Mouse (Mus musculus): ENCODE results near the gene Gpc1. TPM values are rescaled to one million over a fixed set of nuclear protein-coding genes. Genes with fewer than 3 reads are reported as not detected.
A peak's percentile ranks its signal among the peaks of the same experiment; 100 is the strongest.

Gpc1 gene
- polyA plus RNA-seq, 1 experiment from 2014 or later: 14.5 TPM

DNA sequence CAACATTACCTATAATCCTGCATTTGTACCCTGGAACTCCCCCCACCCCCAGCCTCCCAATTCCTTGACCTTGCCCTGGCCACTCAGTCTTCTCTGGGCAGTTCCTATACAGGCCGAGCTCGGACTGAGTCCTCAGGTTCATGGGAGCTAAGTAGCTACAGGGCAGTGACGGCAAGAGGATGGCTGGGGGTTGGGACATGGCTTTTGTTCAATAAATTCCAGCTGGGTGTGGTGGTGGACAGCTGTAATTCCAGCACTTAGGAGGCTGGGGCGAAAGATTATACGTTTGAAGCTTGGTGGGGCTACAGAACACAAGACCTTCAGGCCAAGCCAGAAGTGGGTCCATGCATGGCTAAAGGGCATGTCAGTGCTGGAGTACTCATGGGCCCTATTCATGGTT lies 48.7 kb downstream of the Gpc1 start:
- Histone ChIP-seq H3K4me2 (no peak overlapping the region), H3K4me1 (replicated peaks; ENCODE audit: control insufficient read depth, insufficient read depth, low read length) (no peaks in the 10 kb centered on the region), H3K36me3 (ENCODE audit: control insufficient read depth, insufficient read depth, low read length) (no peaks in the 10 kb centered on the region), H3K9me3 (ENCODE audit: control insufficient read depth, low read length) (no peaks in the 10 kb centered on the region), H3K9ac (ENCODE audit: low read depth, low read length) (no peak overlapping the region), H3K27me3 (replicated peaks; ENCODE audit: control insufficient read depth, insufficient read depth, low read length) (no peaks in the 10 kb centered on the region), H3K4me3 (ENCODE audit: low read depth, low read length) (no peak overlapping the region), H3K27ac (ENCODE audit: low read depth, low read length) (no peak overlapping the region)
- ATAC-seq (replicated peaks; ENCODE audit: low FRiP score) (no peak), DNase-seq (ENCODE audit: low spot score) (no peak)
- 76% methylated on average over 5 of the region's 5 CpGs for WGBS

- ATAC-seq (replicated peaks; ENCODE audit: low FRiP score): no peak
- WGBS: 82% methylated on average over 6 of the region's 6 CpGs
These were observed 50.5 kb downstream of the Gpc1 start for GRCm38 (mm10) chr1:92881982-92882381.

DNA sequence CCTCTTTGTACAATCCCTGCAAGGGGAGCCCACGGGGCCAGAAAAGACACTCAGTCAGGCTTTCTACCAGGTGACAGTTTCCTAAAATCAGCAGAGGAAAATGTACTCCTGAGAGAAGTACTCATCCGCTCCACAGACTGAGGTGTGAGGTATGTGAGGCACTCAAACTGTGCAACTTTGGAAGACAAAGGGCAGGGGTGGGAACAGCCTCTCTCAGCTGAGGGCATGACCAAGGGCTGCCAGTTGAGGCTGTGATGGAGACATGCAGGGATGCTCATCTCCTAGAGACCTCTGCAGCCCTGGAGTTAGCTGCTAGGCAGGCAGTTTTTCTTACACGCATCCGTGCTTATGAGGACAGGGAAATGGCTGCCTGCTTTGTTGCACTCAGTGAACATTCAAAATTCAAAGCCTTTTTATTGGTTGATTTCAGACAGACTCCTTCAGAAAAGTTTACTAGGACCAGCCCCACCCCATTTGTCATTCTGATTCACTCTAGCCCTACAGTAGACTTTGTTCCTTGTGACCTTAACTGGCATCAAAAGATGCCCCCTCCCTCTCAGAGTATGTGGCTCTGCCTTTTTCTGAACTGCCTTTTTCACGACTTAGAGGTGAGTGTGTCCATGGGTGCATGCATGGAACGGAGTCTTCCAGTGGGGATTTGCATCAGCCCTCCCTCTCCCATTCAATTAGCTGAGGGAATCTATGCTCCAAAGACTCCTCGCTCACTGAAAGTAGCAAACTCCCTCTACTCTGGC lies 57.6 kb downstream of the Gpc1 start:
- H3K36me3 ChIP-seq (ENCODE audit: control insufficient read depth, insufficient read depth, low read length): no peaks in the 10 kb centered on the region
- ATAC-seq (replicated peaks; ENCODE audit: low FRiP score): no peak
- no peaks in the 10 kb centered on the region for H3K4me1 ChIP-seq (replicated peaks; ENCODE audit: control insufficient read depth, insufficient read depth, low read length)
- no peaks in the 10 kb centered on the region for H3K9me3 ChIP-seq (ENCODE audit: control insufficient read depth, low read length)
- DNase-seq (ENCODE audit: low spot score): no peak
- H3K4me2 ChIP-seq: no peak overlapping the region
- no peak overlapping the region for H3K9ac ChIP-seq (ENCODE audit: low read depth, low read length)
- H3K4me3 ChIP-seq (ENCODE audit: low read depth, low read length): no peak overlapping the region
- H3K27me3 ChIP-seq (replicated peaks; ENCODE audit: control insufficient read depth, insufficient read depth, low read length): no peaks in the 10 kb centered on the region
- H3K27ac ChIP-seq (ENCODE audit: low read depth, low read length): no peak overlapping the region
- WGBS: 73% methylated on average over 7 of the region's 7 CpGs

More at GRCm38 (mm10) chr1:92881982-92882381, 50.5 kb downstream of the Gpc1 start:
- no peak overlapping the region for H3K4me3 ChIP-seq (ENCODE audit: low read depth, low read length)
- H3K4me2 ChIP-seq: no peak overlapping the region
- H3K27ac ChIP-seq (ENCODE audit: low read depth, low read length): no peak overlapping the region
- no peaks in the 10 kb centered on the region for H3K9me3 ChIP-seq (ENCODE audit: control insufficient read depth, low read length)
- no peak overlapping the region for H3K9ac ChIP-seq (ENCODE audit: low read depth, low read length)
- H3K27me3 ChIP-seq (replicated peaks; ENCODE audit: control insufficient read depth, insufficient read depth, low read length): no peaks in the 10 kb centered on the region
- no peaks in the 10 kb centered on the region for H3K4me1 ChIP-seq (replicated peaks; ENCODE audit: control insufficient read depth, insufficient read depth, low read length)
- H3K36me3 ChIP-seq (ENCODE audit: control insufficient read depth, insufficient read depth, low read length): no peaks in the 10 kb centered on the region
- no peak for DNase-seq (ENCODE audit: low spot score)

DNA sequence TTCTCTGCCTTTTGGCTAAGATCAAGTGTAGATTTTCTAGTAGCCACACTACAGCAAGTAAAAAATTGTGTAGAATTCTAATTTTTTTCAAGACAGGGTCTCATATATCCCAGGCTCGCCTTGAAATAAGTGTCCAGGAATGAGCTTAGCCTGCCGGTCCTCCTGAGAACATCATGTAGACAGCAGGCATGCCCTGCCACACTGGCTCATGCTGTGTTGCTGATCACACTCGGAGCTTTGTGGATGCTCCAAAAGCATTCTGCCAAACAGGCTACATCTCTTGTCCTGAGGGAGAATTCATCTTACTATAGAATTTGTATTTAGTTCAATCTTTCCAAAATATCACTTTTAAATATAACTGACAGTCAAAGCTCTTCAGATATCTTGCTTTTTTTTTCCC lies 61.3 kb downstream of the Gpc1 start:
- H3K27ac ChIP-seq (ENCODE audit: low read depth, low read length): no peak overlapping the region
- H3K9me3 ChIP-seq (ENCODE audit: control insufficient read depth, low read length): no peaks in the 10 kb centered on the region
- no peak overlapping the region for H3K4me3 ChIP-seq (ENCODE audit: low read depth, low read length)
- H3K4me1 ChIP-seq (replicated peaks; ENCODE audit: control insufficient read depth, insufficient read depth, low read length): no peaks in the 10 kb centered on the region
- DNase-seq (ENCODE audit: low spot score): no peak
- WGBS: 58% methylated on average over 3 of the region's 3 CpGs
- no peaks in the 10 kb centered on the region for H3K27me3 ChIP-seq (replicated peaks; ENCODE audit: control insufficient read depth, insufficient read depth, low read length)
- ATAC-seq (replicated peaks; ENCODE audit: low FRiP score): no peak
- no peak overlapping the region for H3K4me2 ChIP-seq
- no peak overlapping the region for H3K9ac ChIP-seq (ENCODE audit: low read depth, low read length)
- no peaks in the 10 kb centered on the region for H3K36me3 ChIP-seq (ENCODE audit: control insufficient read depth, insufficient read depth, low read length)

DNA sequence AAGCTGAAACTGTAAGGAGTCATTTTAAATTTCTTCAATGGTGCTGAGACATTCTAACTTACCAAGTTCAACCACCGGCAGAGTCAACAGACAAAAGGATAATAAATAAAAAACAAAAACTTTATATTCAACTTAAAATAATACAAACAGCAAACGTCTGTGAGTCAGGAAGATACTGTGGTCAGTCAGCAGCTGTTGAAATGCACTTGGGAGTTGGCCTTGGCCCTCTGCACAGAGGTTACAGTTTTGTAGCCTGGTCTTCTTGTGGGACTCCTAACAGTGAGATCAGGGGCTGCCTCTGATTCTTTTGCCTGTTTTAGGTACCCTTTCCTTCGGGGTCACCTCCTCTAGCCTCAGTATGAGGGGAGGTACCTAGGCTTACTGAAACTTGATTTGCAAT lies 62.5 kb downstream of the Gpc1 start:
- H3K4me1 ChIP-seq (replicated peaks; ENCODE audit: control insufficient read depth, insufficient read depth, low read length): no peaks in the 10 kb centered on the region
- H3K9me3 ChIP-seq (ENCODE audit: control insufficient read depth, low read length): no peaks in the 10 kb centered on the region
- WGBS: 53% methylated on average over 3 of the region's 3 CpGs
- H3K27ac ChIP-seq (ENCODE audit: low read depth, low read length): no peak overlapping the region
- no peak overlapping the region for H3K4me3 ChIP-seq (ENCODE audit: low read depth, low read length)
- DNase-seq (ENCODE audit: low spot score) (no peak), ATAC-seq (replicated peaks; ENCODE audit: low FRiP score) (no peak)
- H3K9ac ChIP-seq (ENCODE audit: low read depth, low read length): no peak overlapping the region
- H3K36me3 ChIP-seq (ENCODE audit: control insufficient read depth, insufficient read depth, low read length): no peaks in the 10 kb centered on the region
- no peaks in the 10 kb centered on the region for H3K27me3 ChIP-seq (replicated peaks; ENCODE audit: control insufficient read depth, insufficient read depth, low read length)
- H3K4me2 ChIP-seq: no peak overlapping the region

DNA sequence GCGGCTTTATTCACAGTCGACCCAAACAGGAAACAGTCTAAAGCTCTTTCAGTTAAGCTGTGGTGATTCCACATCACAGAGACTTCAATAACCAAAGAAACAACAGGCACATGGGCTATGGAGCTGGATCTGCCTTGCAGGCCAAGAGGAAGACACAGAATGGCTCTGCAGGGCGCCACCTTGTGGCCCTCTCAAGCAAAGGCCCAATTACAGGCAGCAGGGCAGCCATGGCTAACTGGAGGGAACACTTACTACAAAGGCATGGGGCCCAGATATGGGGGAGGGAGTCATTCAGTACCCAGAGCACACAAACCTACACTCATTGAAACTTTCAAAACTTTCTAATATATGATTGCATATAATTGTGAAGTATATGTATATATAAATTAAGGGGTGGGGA lies 63.6 kb downstream of the Gpc1 start:
- Histone ChIP-seq H3K36me3 (ENCODE audit: control insufficient read depth, insufficient read depth, low read length) (no peaks in the 10 kb centered on the region), H3K4me1 (replicated peaks; ENCODE audit: control insufficient read depth, insufficient read depth, low read length) (no peaks in the 10 kb centered on the region), H3K9ac (ENCODE audit: low read depth, low read length) (no peak overlapping the region), H3K9me3 (ENCODE audit: control insufficient read depth, low read length) (no peaks in the 10 kb centered on the region), H3K27me3 (replicated peaks; ENCODE audit: control insufficient read depth, insufficient read depth, low read length) (peaks cover 2% of the 10 kb centered on the region; the same call in 1 of the 2 replicates), H3K27ac (ENCODE audit: low read depth, low read length) (no peak overlapping the region), H3K4me2 (no peak overlapping the region), H3K4me3 (ENCODE audit: low read depth, low read length) (no peak overlapping the region)
- WGBS: 13% methylated on average over 3 of the region's 3 CpGs
- DNase-seq (ENCODE audit: low spot score): no peak
- no peak for ATAC-seq (replicated peaks; ENCODE audit: low FRiP score)

DNA sequence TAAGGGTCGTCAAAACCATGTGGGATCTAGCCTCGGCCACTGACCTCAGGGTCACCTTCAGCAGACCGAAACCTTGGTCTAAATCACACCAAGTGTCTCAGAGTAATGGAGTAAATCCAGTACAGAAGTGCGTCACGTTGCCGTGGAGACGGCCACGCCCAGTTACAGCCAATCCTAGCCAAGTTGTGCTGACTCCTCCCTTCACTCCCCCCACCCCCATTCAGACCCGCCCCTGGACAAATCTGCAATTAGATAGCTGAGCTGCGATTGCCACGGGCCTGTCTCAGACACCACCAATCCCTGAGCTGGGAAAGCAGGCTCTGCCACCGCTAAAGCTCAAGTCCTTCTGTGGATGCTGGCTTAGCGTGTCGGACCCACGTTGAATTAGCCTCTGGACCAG lies 71.3 kb downstream of the Gpc1 start, which contains the start of gene Ankmy1:
Ankmy1 (minus strand) TSS at position 121 of the 400 bp plus-strand sequence.
- DNase-seq (ENCODE audit: low spot score) (peak; percentile 55), ATAC-seq (replicated peaks; ENCODE audit: low FRiP score) (no peak)
- Histone ChIP-seq H3K4me3 (ENCODE audit: low read depth, low read length) (peak within 1 kb of the TSS; percentile 23; the same call in 1 of the 2 replicates), H3K4me2 (peak within 1 kb of the TSS; percentile 51), H3K9me3 (ENCODE audit: control insufficient read depth, low read length) (no peaks in the 10 kb centered on the region), H3K4me1 (replicated peaks; ENCODE audit: control insufficient read depth, insufficient read depth, low read length) (peaks cover 10% of the 10 kb centered on the region), H3K27ac (ENCODE audit: low read depth, low read length) (no peak within 1 kb of the TSS), H3K27me3 (replicated peaks; ENCODE audit: control insufficient read depth, insufficient read depth, low read length) (peaks cover 18% of the 10 kb centered on the region), H3K36me3 (ENCODE audit: control insufficient read depth, insufficient read depth, low read length) (no peaks in the 10 kb centered on the region), H3K9ac (ENCODE audit: low read depth, low read length) (no peak within 1 kb of the TSS)
- 3% methylated on average over 15 of the region's 15 CpGs for WGBS

- ATAC-seq (replicated peaks; ENCODE audit: low FRiP score) (no peak), DNase-seq (ENCODE audit: low spot score) (no peak)
- no peak overlapping the region for H3K27ac ChIP-seq (ENCODE audit: low read depth, low read length)
- no peaks in the 10 kb centered on the region for H3K9me3 ChIP-seq (ENCODE audit: control insufficient read depth, low read length)
- no peaks in the 10 kb centered on the region for H3K36me3 ChIP-seq (ENCODE audit: control insufficient read depth, insufficient read depth, low read length)
- H3K9ac ChIP-seq (ENCODE audit: low read depth, low read length): no peak overlapping the region
- H3K4me1 ChIP-seq (replicated peaks; ENCODE audit: control insufficient read depth, insufficient read depth, low read length): peaks cover 14% of the 10 kb centered on the region
- H3K4me3 ChIP-seq (ENCODE audit: low read depth, low read length): no peak overlapping the region
- WGBS: 71% methylated on average over 4 of the region's 4 CpGs
- no peak overlapping the region for H3K4me2 ChIP-seq
- H3K27me3 ChIP-seq (replicated peaks; ENCODE audit: control insufficient read depth, insufficient read depth, low read length): peaks cover 18% of the 10 kb centered on the region
These were observed 72.2 kb downstream of the Gpc1 start for GRCm38 (mm10) chr1:92903627-92904026.

DNA sequence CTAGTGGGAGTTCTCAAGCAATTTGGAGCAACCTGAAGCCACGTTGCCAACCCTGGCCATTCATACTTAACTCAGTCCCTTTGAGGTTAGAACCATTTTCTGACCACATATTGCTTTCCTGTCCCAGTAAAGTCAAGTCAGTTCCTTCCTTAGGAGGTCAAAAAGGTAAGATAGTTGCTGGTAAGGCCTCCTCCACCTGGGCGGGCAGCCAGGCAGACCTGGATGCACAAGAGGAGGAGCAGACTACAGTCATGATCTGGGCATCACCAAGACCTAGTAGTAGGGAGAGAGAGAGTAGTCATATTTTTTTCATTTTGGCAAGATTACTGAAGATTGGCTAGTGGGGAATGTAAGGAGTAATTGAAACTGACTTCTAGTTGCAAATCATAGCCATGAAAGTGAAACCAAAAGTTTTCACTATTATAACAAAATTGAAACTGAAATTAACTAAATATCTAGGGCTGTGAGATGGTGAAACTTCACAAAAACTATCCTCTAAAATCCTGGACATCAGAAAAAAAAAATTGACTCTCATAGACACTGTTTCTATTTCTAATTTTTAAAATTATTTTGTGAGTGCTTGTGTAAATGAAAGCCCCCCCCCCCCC lies 74.4 kb downstream of the Gpc1 start:
- 84% methylated on average over 2 of the region's 2 CpGs for WGBS
- Histone ChIP-seq H3K27me3 (replicated peaks; ENCODE audit: control insufficient read depth, insufficient read depth, low read length) (peaks cover 13% of the 10 kb centered on the region), H3K9ac (ENCODE audit: low read depth, low read length) (no peak overlapping the region), H3K4me1 (replicated peaks; ENCODE audit: control insufficient read depth, insufficient read depth, low read length) (peaks cover 21% of the 10 kb centered on the region), H3K36me3 (ENCODE audit: control insufficient read depth, insufficient read depth, low read length) (no peaks in the 10 kb centered on the region), H3K4me3 (ENCODE audit: low read depth, low read length) (no peak overlapping the region), H3K27ac (ENCODE audit: low read depth, low read length) (no peak overlapping the region), H3K9me3 (ENCODE audit: control insufficient read depth, low read length) (no peaks in the 10 kb centered on the region), H3K4me2 (no peak overlapping the region)
- DNase-seq (ENCODE audit: low spot score) (no peak), ATAC-seq (replicated peaks; ENCODE audit: low FRiP score) (no peak)

Measured in liver, embryonic 11.5 days (tissue).